Mouse (Mus musculus) liver, embryonic 14.5 days (tissue): ENCODE measurements around the gene Psmd9. TPM values are rescaled to one million over a fixed set of nuclear protein-coding genes. Genes with fewer than 3 reads are reported as not detected.

Source experiments
- ATAC-seq: fragments of 200-750 bp; cut with Nextera tagmentation; 2 replicates; pipeline ENCODE4 v1.8.0; 2017; ENCODE audit warnings: moderate number of reproducible peaks, mild to moderate bottlenecking, moderate library complexity; ENCODE audit not compliant: insufficient read depth
- DNase-seq, 3 experiments: peaks; one replicate each; pipeline ENCODE4 v3.0.0-alpha.2; 2012 to 2013; ENCODE audit warnings: low read depth in 3 of 3, low spot score in 3 of 3
- H3K27ac ChIP-seq: fragments of 300-500 bp; sonication (generic); 2 replicates; pipeline ENCODE4 v1.5.1; 2014; ENCODE audit warnings: moderate library complexity, mild to moderate bottlenecking, control low read depth, inconsistent platforms
- H3K27me3 ChIP-seq: fragments of 300-500 bp; sonication (generic); 2 replicates; pipeline ENCODE4 v1.6.1; 2014; ENCODE audit warnings: mild to moderate bottlenecking, low read length, moderate library complexity; ENCODE audit not compliant: control insufficient read depth, insufficient read depth
- H3K36me3 ChIP-seq: fragments of 300-500 bp; sonication (generic); replicated peaks from 2 replicates; pipeline ENCODE4 v1.6.1; 2014; ENCODE audit warnings: low read depth; ENCODE audit not compliant: control insufficient read depth, insufficient read depth
- H3K4me1 ChIP-seq, 2 experiments: fragments of 200-500 bp in 1 of 2; fragments of 300-500 bp in 1 of 2; sonication (generic) in 1 of 2; replicated peaks; 2 replicates each; pipeline ENCODE4 v1.6.1; 2012 to 2014; ENCODE audit warnings: antibody characterized with exemption in 1 of 2, inconsistent platforms in 1 of 2, low read length in 1 of 2; ENCODE audit not compliant: control insufficient read depth in 2 of 2, insufficient read depth in 2 of 2
- H3K4me2 ChIP-seq: fragments of 300-500 bp; sonication (generic); 2 replicates; pipeline ENCODE4 v1.6.1; 2014; ENCODE audit warnings: low read depth, mild to moderate bottlenecking, control low read depth, moderate library complexity
- H3K4me3 ChIP-seq, 2 experiments: fragments of 200-500 bp in 1 of 2; fragments of 300-500 bp in 1 of 2; sonication (generic) in 1 of 2; 2 replicates each; pipeline ENCODE4 v1.5.1; 2012 to 2014; ENCODE audit warnings: low read depth in 2 of 2, low read length in 2 of 2, mild to moderate bottlenecking in 2 of 2, control low read depth in 1 of 2, inconsistent platforms in 1 of 2, moderate library complexity in 1 of 2; ENCODE audit not compliant: insufficient read depth in 1 of 2
- H3K9ac ChIP-seq: fragments of 300-500 bp; sonication (generic); replicated peaks from 2 replicates; pipeline ENCODE4 v1.6.1; 2014; ENCODE audit warnings: mild to moderate bottlenecking, control low read depth, moderate library complexity
- H3K9me3 ChIP-seq: fragments of 300-500 bp; sonication (generic); 2 replicates; pipeline ENCODE4 v1.6.1; 2016; ENCODE audit warnings: low read length, mixed read lengths; ENCODE audit not compliant: control insufficient read depth
- CTCF ChIP-seq: IDR thresholded peaks from 2 replicates; pipeline ENCODE4 v1.5.1; 2016; ENCODE audit warnings: antibody characterized with exemption, low read depth, control low read depth
- EP300 ChIP-seq: IDR thresholded peaks from 2 replicates; pipeline ENCODE4 v1.6.1; 2016; ENCODE audit warnings: antibody characterized with exemption, low read depth
- WGBS: fragments of 180-500 bp; shearing (Covaris S2); extraction: QIAGEN DNeasy Blood & Tissue Kit; methylation state at CpG from one replicate; pipeline ENCODE4 v1.1.7; 2014; ENCODE audit not compliant: insufficient replicate concordance; 5-methylcytosine and 5-hydroxymethylcytosine counted together
- polyA plus RNA-seq, 2 experiments: library from polyadenylated mRNA; depleted of rRNA in 1 of 2; stranded (reverse) in 1 of 2; unstranded in 1 of 2; fragments of >200 nt; fragmentation: Nextera tagmentation in 1 of 2; extraction: Ambion mirVana in 1 of 2; gene quantifications; 2 replicates each; pipeline versions ENCODE4 v1.2.1 to v1.2.3; 2012 to 2014

Gene Psmd9
- polyA plus RNA-seq, 2 experiments: 26.6 to 51.4 TPM

- Histone ChIP-seq H3K9me3 (no peaks in the 10 kb centered on the region), H3K27ac (no peak overlapping the region), H3K4me2 (no peak overlapping the region), H3K4me3 (no peak overlapping the region), H3K4me1 (no peaks in the 10 kb centered on the region), H3K9ac (no peak overlapping the region), H3K27me3 (no peaks in the 10 kb centered on the region), H3K36me3 (no peaks in the 10 kb centered on the region)
- DNase-seq (no peak), ATAC-seq (no peak)
- WGBS: 63% methylated on average over 7 of the region's 7 CpGs
- TF ChIP-seq CTCF (no peak), EP300 (no peak)
Observed at GRCm38 (mm10) chr5:123297830-123298229, 128.6 kb downstream of the Psmd9 start.

GRCm38 (mm10) chr5:123298526-123298925 is 129.3 kb downstream of the Psmd9 start:
- Histone ChIP-seq H3K4me3 (no peak overlapping the region), H3K27ac (no peak overlapping the region), H3K9me3 (no peaks in the 10 kb centered on the region), H3K36me3 (no peaks in the 10 kb centered on the region), H3K27me3 (no peaks in the 10 kb centered on the region), H3K4me1 (no peaks in the 10 kb centered on the region), H3K4me2 (no peak overlapping the region), H3K9ac (no peak overlapping the region)
- no peak for ATAC-seq
- TF ChIP-seq CTCF: peak; percentile 51
- TF ChIP-seq EP300: no peak
- 79% methylated on average over 6 of the region's 6 CpGs for WGBS
- DNase-seq: no peak

Other genes with a start within 250 kb of the Psmd9 start
- 8.1 and 10.0 TPM in 2 replicates for gene Kdm2b, start 179.6 kb upstream of the Psmd9 start, polyA plus RNA-seq (2012; rRNA removed)
- 11.7 and 12.3 TPM in 2 replicates for gene Kdm2b, start 179.6 kb upstream of the Psmd9 start, polyA plus RNA-seq (2014; fragmentation: Nextera tagmentation; extraction: Ambion mirVana)
- 7.4 and 9.2 TPM in 2 replicates for gene Orai1, start 154.3 kb upstream of the Psmd9 start, polyA plus RNA-seq (2012; rRNA removed)
- gene Orai1, start 154.3 kb upstream of the Psmd9 start, polyA plus RNA-seq (2014; fragmentation: Nextera tagmentation; extraction: Ambion mirVana): 6.3 and 8.1 TPM in 2 replicates
- not detected in 2 replicates for gene Morn3, start 122.4 kb upstream of the Psmd9 start, polyA plus RNA-seq (2012; rRNA removed)
- gene Morn3, start 122.4 kb upstream of the Psmd9 start, polyA plus RNA-seq (2014; fragmentation: Nextera tagmentation; extraction: Ambion mirVana): not detected in 2 replicates
- 17.7 and 19.0 TPM in 2 replicates for gene Tmem120b, start 101.0 kb upstream of the Psmd9 start, polyA plus RNA-seq (2012; rRNA removed)
- gene Tmem120b, start 101.0 kb upstream of the Psmd9 start, polyA plus RNA-seq (2014; fragmentation: Nextera tagmentation; extraction: Ambion mirVana): 18.0 and 18.1 TPM in 2 replicates
- 1.8 and 2.1 TPM in 2 replicates for gene Rhof, start 36.7 kb upstream of the Psmd9 start, polyA plus RNA-seq (2012; rRNA removed)
- gene Rhof, start 36.7 kb upstream of the Psmd9 start, polyA plus RNA-seq (2014; fragmentation: Nextera tagmentation; extraction: Ambion mirVana): 2.5 and 2.6 TPM in 2 replicates
- 2.3 and 2.7 TPM in 2 replicates for gene Setd1b, start 27.2 kb upstream of the Psmd9 start, polyA plus RNA-seq (2012; rRNA removed)
- gene Setd1b, start 27.2 kb upstream of the Psmd9 start, polyA plus RNA-seq (2014; fragmentation: Nextera tagmentation; extraction: Ambion mirVana): 3.3 and 4.3 TPM in 2 replicates
- 28.7 and 29.2 TPM in 2 replicates for gene Hpd, start 13.3 kb downstream of the Psmd9 start, polyA plus RNA-seq (2012; rRNA removed)
- gene Hpd, start 13.3 kb downstream of the Psmd9 start, polyA plus RNA-seq (2014; fragmentation: Nextera tagmentation; extraction: Ambion mirVana): 26.7 and 37.0 TPM in 2 replicates
- gene Wdr66, start 82.7 kb downstream of the Psmd9 start, polyA plus RNA-seq (2012; rRNA removed): 0.11 and 0.16 TPM in 2 replicates
- 0.10 TPM in 1 of 2 replicates, not detected in the other for gene Wdr66, start 82.7 kb downstream of the Psmd9 start, polyA plus RNA-seq (2014; fragmentation: Nextera tagmentation; extraction: Ambion mirVana)
- gene Bcl7a, start 174.4 kb downstream of the Psmd9 start, polyA plus RNA-seq (2012; rRNA removed): 5.0 and 5.6 TPM in 2 replicates
- gene Bcl7a, start 174.4 kb downstream of the Psmd9 start, polyA plus RNA-seq (2014; fragmentation: Nextera tagmentation; extraction: Ambion mirVana): 4.6 and 4.9 TPM in 2 replicates
- gene Mlxip, start 225.4 kb downstream of the Psmd9 start, polyA plus RNA-seq (2012; rRNA removed): 3.0 and 3.7 TPM in 2 replicates
- 2.5 and 3.5 TPM in 2 replicates for gene Mlxip, start 225.4 kb downstream of the Psmd9 start, polyA plus RNA-seq (2014; fragmentation: Nextera tagmentation; extraction: Ambion mirVana)